Mouse (Mus musculus): ENCODE data around the gene Prr22. TPM values are rescaled to one million over a fixed set of nuclear protein-coding genes. Genes with fewer than 3 reads are reported as not detected.
A peak's percentile ranks its signal among the peaks of the same experiment; 100 is the strongest.

Gene Prr22
- polyA plus RNA-seq, 1 experiment from 2014 or later, result 1.1 TPM

- Histone ChIP-seq H3K27me3 (no peaks in the 10 kb centered on the region), H3K27ac (replicated peaks) (no peak overlapping the region), H3K9ac (no peak overlapping the region), H3K9me3 (no peaks in the 10 kb centered on the region), H3K4me3 (no peak overlapping the region), H3K36me3 (no peaks in the 10 kb centered on the region), H3K4me1 (replicated peaks) (no peaks in the 10 kb centered on the region), H3K4me2 (no peak overlapping the region)
- 67% methylated on average over 3 of the region's 3 CpGs for WGBS
- no peak for ATAC-seq (ENCODE audit: low read depth)
Observed at GRCm38 (mm10) chr17:56788886-56789285, 18.8 kb downstream of the Prr22 start.

- no peaks in the 10 kb centered on the region for H3K4me1 ChIP-seq (replicated peaks)
- no peak overlapping the region for H3K4me3 ChIP-seq
- WGBS, result 92% methylated on average over 6 of the region's 6 CpGs
- H3K9me3 ChIP-seq, result no peaks in the 10 kb centered on the region
- H3K36me3 ChIP-seq, result no peaks in the 10 kb centered on the region
- H3K4me2 ChIP-seq, result no peak overlapping the region
- no peak for ATAC-seq (ENCODE audit: low read depth)
- no peaks in the 10 kb centered on the region for H3K27me3 ChIP-seq
- no peak overlapping the region for H3K9ac ChIP-seq
- H3K27ac ChIP-seq (replicated peaks), result no peak overlapping the region
Observed at GRCm38 (mm10) chr17:56789286-56789685, 19.2 kb downstream of the Prr22 start.

- no peak for ATAC-seq (ENCODE audit: low read depth)
- 80% methylated on average over 3 of the region's 3 CpGs for WGBS
- H3K27ac ChIP-seq (replicated peaks), result no peak overlapping the region
- H3K4me3 ChIP-seq, result no peak overlapping the region
- H3K4me2 ChIP-seq, result no peak overlapping the region
- H3K9ac ChIP-seq, result no peak overlapping the region
- no peaks in the 10 kb centered on the region for H3K4me1 ChIP-seq (replicated peaks)
- no peaks in the 10 kb centered on the region for H3K27me3 ChIP-seq
- H3K36me3 ChIP-seq, result no peaks in the 10 kb centered on the region
- no peaks in the 10 kb centered on the region for H3K9me3 ChIP-seq
Observed at GRCm38 (mm10) chr17:56792588-56792987, 22.5 kb downstream of the Prr22 start.

- H3K9ac ChIP-seq, result no peak overlapping the region
- 67% methylated on average over 6 of the region's 6 CpGs for WGBS
Observed at GRCm38 (mm10) chr17:56793614-56794319, 23.7 kb downstream of the Prr22 start.

GRCm38 (mm10) chr17:56799276-56799675 is 29.2 kb downstream of the Prr22 start:
- H3K36me3 ChIP-seq, result no peaks in the 10 kb centered on the region
- no peaks in the 10 kb centered on the region for H3K9me3 ChIP-seq
- no peak for ATAC-seq (ENCODE audit: low read depth)
- H3K4me3 ChIP-seq, result no peak overlapping the region
- no peaks in the 10 kb centered on the region for H3K4me1 ChIP-seq (replicated peaks)
- no peak overlapping the region for H3K4me2 ChIP-seq
- no peaks in the 10 kb centered on the region for H3K27me3 ChIP-seq
- H3K27ac ChIP-seq (replicated peaks), result no peak overlapping the region
- no peak overlapping the region for H3K9ac ChIP-seq
- 80% methylated on average over 3 of the region's 3 CpGs for WGBS

More at GRCm38 (mm10) chr17:56793614-56794319, 23.7 kb downstream of the Prr22 start:
- no peaks in the 10 kb centered on the region for H3K27me3 ChIP-seq
- H3K36me3 ChIP-seq, result no peaks in the 10 kb centered on the region
- H3K4me1 ChIP-seq (replicated peaks), result no peaks in the 10 kb centered on the region
- no peak for ATAC-seq (ENCODE audit: low read depth)
- H3K27ac ChIP-seq (replicated peaks), result no peak overlapping the region
- no peak overlapping the region for H3K4me3 ChIP-seq
- no peak overlapping the region for H3K4me2 ChIP-seq
- H3K9me3 ChIP-seq, result no peaks in the 10 kb centered on the region

- Histone ChIP-seq H3K36me3 (no peaks in the 10 kb centered on the region), H3K9ac (no peak overlapping the region), H3K27ac (replicated peaks) (no peak overlapping the region), H3K4me3 (no peak overlapping the region), H3K4me1 (replicated peaks) (peaks cover 15% of the 10 kb centered on the region; the same call in 1 of the 2 replicates), H3K4me2 (no peak overlapping the region), H3K27me3 (no peaks in the 10 kb centered on the region), H3K9me3 (no peaks in the 10 kb centered on the region)
- ATAC-seq (ENCODE audit: low read depth), result no peak
- WGBS, result 77% methylated on average over 8 of the region's 8 CpGs
Observed at GRCm38 (mm10) chr17:56802065-56802464, 32.0 kb downstream of the Prr22 start.

GRCm38 (mm10) chr17:56804952-56805351 is 34.9 kb downstream of the Prr22 start:
- Histone ChIP-seq H3K36me3 (no peaks in the 10 kb centered on the region), H3K9me3 (no peaks in the 10 kb centered on the region), H3K4me2 (no peak overlapping the region), H3K27ac (replicated peaks) (peak overlapping the region; percentile 59; the same call in 1 of the 2 replicates), H3K4me1 (replicated peaks) (peaks cover 27% of the 10 kb centered on the region), H3K4me3 (no peak overlapping the region), H3K9ac (no peak overlapping the region), H3K27me3 (no peaks in the 10 kb centered on the region)
- 55% methylated on average over 5 of the region's 5 CpGs for WGBS
- no peak for ATAC-seq (ENCODE audit: low read depth)

- Histone ChIP-seq H3K27me3 (no peaks in the 10 kb centered on the region), H3K4me2 (no peak overlapping the region), H3K36me3 (no peaks in the 10 kb centered on the region), H3K4me3 (no peak overlapping the region), H3K27ac (replicated peaks) (peak overlapping the region; percentile 59; the same call in 1 of the 2 replicates), H3K9ac (peak overlapping the region; percentile 31; the same call in 1 of the 2 replicates), H3K9me3 (no peaks in the 10 kb centered on the region), H3K4me1 (replicated peaks) (peaks cover 35% of the 10 kb centered on the region)
- ATAC-seq (ENCODE audit: low read depth), result no peak
- WGBS, result 86% methylated on average over 1 of the region's 1 CpGs
Observed at GRCm38 (mm10) chr17:56805784-56806183, 35.7 kb downstream of the Prr22 start.

GRCm38 (mm10) chr17:56808518-56808917 is 38.5 kb downstream of the Prr22 start:
- Histone ChIP-seq H3K4me1 (replicated peaks) (peaks cover 55% of the 10 kb centered on the region), H3K9ac (no peak overlapping the region), H3K27ac (replicated peaks) (no peak overlapping the region), H3K36me3 (no peaks in the 10 kb centered on the region), H3K4me3 (no peak overlapping the region), H3K27me3 (0 out of 2 replicates have a peak, but pooled peaks cover 3% of the 10 kb centered on the region), H3K4me2 (no peak overlapping the region), H3K9me3 (no peaks in the 10 kb centered on the region)
- peak; percentile 80 for ATAC-seq (ENCODE audit: low read depth)
- WGBS, result 12% methylated on average over 9 of the region's 9 CpGs

GRCm38 (mm10) chr17:56810245-56810644 is 40.2 kb downstream of the Prr22 start:
- Histone ChIP-seq H3K27ac (replicated peaks) (peak overlapping the region; percentile 72), H3K4me3 (no peak overlapping the region), H3K4me1 (replicated peaks) (peaks cover 63% of the 10 kb centered on the region), H3K36me3 (no peaks in the 10 kb centered on the region), H3K9ac (0 out of 2 replicates have a peak overlapping the region, but pooled peaks have one; percentile 8), H3K9me3 (no peaks in the 10 kb centered on the region), H3K27me3 (0 out of 2 replicates have a peak, but pooled peaks cover 3% of the 10 kb centered on the region), H3K4me2 (no peak overlapping the region)
- 0% methylated on average over 3 of the region's 3 CpGs for WGBS
- ATAC-seq (ENCODE audit: low read depth), result peak; percentile 38; the same call in 1 of the 2 replicates

GRCm38 (mm10) chr17:56814316-56815056 is 44.4 kb downstream of the Prr22 start:
- H3K9ac ChIP-seq, result 0 out of 2 replicates have a peak overlapping the region, but pooled peaks have one; percentile 26
- peak overlapping the region; percentile 80 for H3K27ac ChIP-seq (replicated peaks)
- H3K4me1 ChIP-seq (replicated peaks), result peaks cover 72% of the 10 kb centered on the region
- peak; percentile 76 for ATAC-seq (ENCODE audit: low read depth)
- H3K4me3 ChIP-seq, result no peak overlapping the region
- 0 out of 2 replicates have a peak, but pooled peaks cover 7% of the 10 kb centered on the region for H3K27me3 ChIP-seq
- H3K9me3 ChIP-seq, result no peaks in the 10 kb centered on the region
- H3K4me2 ChIP-seq, result peak overlapping the region; percentile 33
- WGBS, result 7% methylated on average over 24 of the region's 24 CpGs
- no peaks in the 10 kb centered on the region for H3K36me3 ChIP-seq

- Histone ChIP-seq H3K9me3 (no peaks in the 10 kb centered on the region), H3K9ac (0 out of 2 replicates have a peak overlapping the region, but pooled peaks have one; percentile 26), H3K4me1 (replicated peaks) (peaks cover 70% of the 10 kb centered on the region), H3K36me3 (no peaks in the 10 kb centered on the region), H3K27ac (replicated peaks) (peak overlapping the region; percentile 80), H3K27me3 (0 out of 2 replicates have a peak, but pooled peaks cover 7% of the 10 kb centered on the region), H3K4me3 (no peak overlapping the region), H3K4me2 (peak overlapping the region; percentile 33; the same call in 1 of the 2 replicates)
- WGBS, result 38% methylated on average over 3 of the region's 3 CpGs
- ATAC-seq (ENCODE audit: low read depth), result no peak
Observed at GRCm38 (mm10) chr17:56815057-56815345, 45.0 kb downstream of the Prr22 start.
